Mouse (Mus musculus): ENCODE data around the gene Itpr2. TPM values are rescaled to one million over a fixed set of nuclear protein-coding genes. Genes with fewer than 3 reads are reported as not detected.

The Itpr2 gene
- polyA plus RNA-seq, 1 experiment from 2014 or later: 10.9 TPM

DNA sequence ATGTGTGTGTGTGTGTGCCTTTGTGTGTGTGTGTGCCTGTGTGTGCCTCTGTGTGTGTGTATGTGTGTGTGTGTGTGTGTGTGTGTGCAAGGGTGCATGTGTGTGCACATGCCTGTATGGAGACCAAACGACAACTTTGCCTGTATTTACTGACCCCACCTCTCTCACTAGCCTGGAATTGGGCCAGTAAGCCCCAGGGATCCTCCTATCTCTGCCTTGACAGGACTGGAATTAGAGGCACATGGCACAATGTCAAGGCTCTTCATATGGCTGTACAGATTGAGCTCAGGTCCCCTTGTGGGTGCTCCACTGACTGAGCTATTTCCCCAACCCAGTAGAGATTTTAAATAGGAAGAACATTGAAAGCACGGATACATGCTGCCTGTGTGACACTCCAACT, 198.7 kb downstream of the Itpr2 start:
- Histone ChIP-seq H3K27me3 (ENCODE audit: control insufficient read depth, insufficient read depth, low read length) (no peaks in the 10 kb centered on the region), H3K4me1 (replicated peaks; ENCODE audit: control insufficient read depth, insufficient read depth) (no peaks in the 10 kb centered on the region), H3K9me3 (ENCODE audit: control insufficient read depth, low read length) (no peaks in the 10 kb centered on the region), H3K9ac (ENCODE audit: low read length) (no peak overlapping the region), H3K4me3 (ENCODE audit: low read depth, low read length) (no peak overlapping the region), H3K4me2 (replicated peaks; ENCODE audit: low read depth) (no peak overlapping the region), H3K36me3 (ENCODE audit: control insufficient read depth, insufficient read depth, low read length) (no peaks in the 10 kb centered on the region), H3K27ac (replicated peaks) (no peak overlapping the region)
- ATAC-seq (ENCODE audit: low FRiP score, low TSS enrichment) (no peak), DNase-seq (ENCODE audit: low spot score) (no peak)
- WGBS: 85% methylated on average over 2 of the region's 2 CpGs
- TF ChIP-seq EP300 (optimal IDR thresholded peaks at IDR 0.05) (no peak), CTCF (IDR thresholded peaks at IDR 0.05; ENCODE audit: low read depth) (no peak)

- no peaks in the 10 kb centered on the region for H3K4me1 ChIP-seq (replicated peaks; ENCODE audit: control insufficient read depth, insufficient read depth)
- H3K27ac ChIP-seq (replicated peaks): no peak overlapping the region
- H3K27me3 ChIP-seq (ENCODE audit: control insufficient read depth, insufficient read depth, low read length): no peaks in the 10 kb centered on the region
- no peak overlapping the region for H3K4me3 ChIP-seq (ENCODE audit: low read depth, low read length)
- H3K9me3 ChIP-seq (ENCODE audit: control insufficient read depth, low read length): no peaks in the 10 kb centered on the region
- H3K9ac ChIP-seq (ENCODE audit: low read length): no peak overlapping the region
- no peak overlapping the region for H3K4me2 ChIP-seq (replicated peaks; ENCODE audit: low read depth)
- TF ChIP-seq EP300 (optimal IDR thresholded peaks at IDR 0.05): no peak
- no peak for TF ChIP-seq CTCF (IDR thresholded peaks at IDR 0.05; ENCODE audit: low read depth)
- no peak for ATAC-seq (ENCODE audit: low FRiP score, low TSS enrichment)
- WGBS: 75% methylated on average over 8 of the region's 8 CpGs
- no peaks in the 10 kb centered on the region for H3K36me3 ChIP-seq (ENCODE audit: control insufficient read depth, insufficient read depth, low read length)
- no peak for DNase-seq (ENCODE audit: low spot score)
These were observed 199.4 kb downstream of the Itpr2 start for GRCm38 (mm10) chr6:146302574-146303130.

- no peak for ATAC-seq (ENCODE audit: low FRiP score, low TSS enrichment)
These were observed 199.9 kb downstream of the Itpr2 start for GRCm38 (mm10) chr6:146302101-146302500.

GRCm38 (mm10) chr6:146300961-146301360, 201.1 kb downstream of the Itpr2 start:
- Histone ChIP-seq H3K4me3 (ENCODE audit: low read depth, low read length) (no peak overlapping the region), H3K4me2 (replicated peaks; ENCODE audit: low read depth) (no peak overlapping the region), H3K27ac (replicated peaks) (no peak overlapping the region), H3K9ac (ENCODE audit: low read length) (no peak overlapping the region), H3K36me3 (ENCODE audit: control insufficient read depth, insufficient read depth, low read length) (no peaks in the 10 kb centered on the region), H3K9me3 (ENCODE audit: control insufficient read depth, low read length) (no peaks in the 10 kb centered on the region), H3K4me1 (replicated peaks; ENCODE audit: control insufficient read depth, insufficient read depth) (no peaks in the 10 kb centered on the region), H3K27me3 (ENCODE audit: control insufficient read depth, insufficient read depth, low read length) (no peaks in the 10 kb centered on the region)
- no peak for ATAC-seq (ENCODE audit: low FRiP score, low TSS enrichment)
- TF ChIP-seq CTCF (IDR thresholded peaks at IDR 0.05; ENCODE audit: low read depth) (no peak), EP300 (optimal IDR thresholded peaks at IDR 0.05) (no peak)
- no peak for DNase-seq (ENCODE audit: low spot score)

More at GRCm38 (mm10) chr6:146302101-146302500, 199.9 kb downstream of the Itpr2 start:
- 48% methylated on average over 3 of the region's 3 CpGs for WGBS
- no peak overlapping the region for H3K4me3 ChIP-seq (ENCODE audit: low read depth, low read length)
- no peaks in the 10 kb centered on the region for H3K9me3 ChIP-seq (ENCODE audit: control insufficient read depth, low read length)
- no peak overlapping the region for H3K27ac ChIP-seq (replicated peaks)
- no peaks in the 10 kb centered on the region for H3K4me1 ChIP-seq (replicated peaks; ENCODE audit: control insufficient read depth, insufficient read depth)
- TF ChIP-seq EP300 (optimal IDR thresholded peaks at IDR 0.05) (no peak), CTCF (IDR thresholded peaks at IDR 0.05; ENCODE audit: low read depth) (no peak)
- no peak overlapping the region for H3K9ac ChIP-seq (ENCODE audit: low read length)
- H3K36me3 ChIP-seq (ENCODE audit: control insufficient read depth, insufficient read depth, low read length): no peaks in the 10 kb centered on the region
- no peak for DNase-seq (ENCODE audit: low spot score)
- H3K27me3 ChIP-seq (ENCODE audit: control insufficient read depth, insufficient read depth, low read length): no peaks in the 10 kb centered on the region
- H3K4me2 ChIP-seq (replicated peaks; ENCODE audit: low read depth): no peak overlapping the region

DNA sequence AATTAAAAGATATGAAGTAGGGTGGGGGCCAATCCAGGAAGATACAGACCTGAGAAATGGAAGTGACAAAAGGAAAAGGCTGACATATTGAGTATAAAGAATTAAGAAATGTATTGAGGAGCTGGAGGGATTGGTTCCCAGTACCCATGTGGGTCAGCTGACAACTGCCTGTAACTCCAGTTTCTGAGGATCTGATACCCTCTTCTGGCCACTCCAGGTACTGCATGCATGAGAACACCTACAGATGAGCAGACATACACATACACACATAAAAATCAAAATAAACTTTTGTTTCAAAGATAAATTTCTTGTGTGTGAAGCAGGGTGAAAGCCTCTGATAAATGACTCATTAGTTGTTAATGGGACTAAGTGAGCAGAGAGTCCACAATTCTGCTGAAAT, 203.3 kb downstream of the Itpr2 start:
- H3K4me3 ChIP-seq (ENCODE audit: low read depth, low read length): no peak overlapping the region
- no peak for TF ChIP-seq EP300 (optimal IDR thresholded peaks at IDR 0.05)
- TF ChIP-seq CTCF (IDR thresholded peaks at IDR 0.05; ENCODE audit: low read depth): peak; percentile 65
- H3K27me3 ChIP-seq (ENCODE audit: control insufficient read depth, insufficient read depth, low read length): no peaks in the 10 kb centered on the region
- no peak overlapping the region for H3K27ac ChIP-seq (replicated peaks)
- ATAC-seq (ENCODE audit: low FRiP score, low TSS enrichment) (no peak), DNase-seq (ENCODE audit: low spot score) (no peak)
- H3K9ac ChIP-seq (ENCODE audit: low read length): no peak overlapping the region
- H3K4me2 ChIP-seq (replicated peaks; ENCODE audit: low read depth): no peak overlapping the region
- H3K9me3 ChIP-seq (ENCODE audit: control insufficient read depth, low read length): no peaks in the 10 kb centered on the region
- no peaks in the 10 kb centered on the region for H3K36me3 ChIP-seq (ENCODE audit: control insufficient read depth, insufficient read depth, low read length)
- no peaks in the 10 kb centered on the region for H3K4me1 ChIP-seq (replicated peaks; ENCODE audit: control insufficient read depth, insufficient read depth)

DNA sequence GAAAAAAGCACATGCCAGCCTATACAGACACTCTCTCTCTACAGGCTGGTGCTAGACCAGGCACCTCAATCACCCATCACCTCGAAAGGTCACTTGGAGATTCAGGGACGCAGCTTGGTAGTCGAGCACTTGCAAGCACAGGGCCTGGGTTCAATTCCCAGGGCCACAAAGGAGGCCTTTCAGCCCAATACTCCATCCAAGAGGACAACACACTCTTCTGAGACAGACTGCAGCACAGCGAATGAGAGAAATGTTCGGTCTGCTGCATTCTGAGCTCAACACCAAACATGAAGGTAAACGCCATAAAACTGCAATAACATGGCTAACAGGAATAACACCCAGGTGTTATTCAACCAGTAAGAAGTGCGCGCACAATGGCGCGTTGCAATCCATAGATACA, 211.0 kb downstream of the Itpr2 start:
- no peak overlapping the region for H3K27ac ChIP-seq (replicated peaks)
- H3K36me3 ChIP-seq (ENCODE audit: control insufficient read depth, insufficient read depth, low read length): no peaks in the 10 kb centered on the region
- H3K9me3 ChIP-seq (ENCODE audit: control insufficient read depth, low read length): no peaks in the 10 kb centered on the region
- no peak overlapping the region for H3K4me2 ChIP-seq (replicated peaks; ENCODE audit: low read depth)
- DNase-seq (ENCODE audit: low spot score): no peak
- H3K27me3 ChIP-seq (ENCODE audit: control insufficient read depth, insufficient read depth, low read length): no peaks in the 10 kb centered on the region
- TF ChIP-seq EP300 (optimal IDR thresholded peaks at IDR 0.05) (no peak), CTCF (IDR thresholded peaks at IDR 0.05; ENCODE audit: low read depth) (no peak)
- 89% methylated on average over 10 of the region's 10 CpGs for WGBS
- no peaks in the 10 kb centered on the region for H3K4me1 ChIP-seq (replicated peaks; ENCODE audit: control insufficient read depth, insufficient read depth)
- H3K9ac ChIP-seq (ENCODE audit: low read length): no peak overlapping the region
- H3K4me3 ChIP-seq (ENCODE audit: low read depth, low read length): no peak overlapping the region
- ATAC-seq (ENCODE audit: low FRiP score, low TSS enrichment): no peak

Measured in stomach, postnatal 0 days (tissue).